Mouse (Mus musculus): Measurements from ENCODE around the gene Eps15l1.

- TF ChIP-seq GATA1 (IDR thresholded peaks at IDR 0.05; ENCODE audit: low read length) (no peak), TAL1 (IDR thresholded peaks at IDR 0.05; ENCODE audit: low read length) (no peak)
Observed at GRCm38 (mm10) chr8:72352951-72353699, 68.1 kb downstream of the Eps15l1 start.

Measured in erythroblast, embryonic 14.5 days (primary cell).